Mouse (Mus musculus) liver, embryonic 14.5 days (tissue): ENCODE data around the gene Eif2b4.

Experiments used
- CTCF ChIP-seq: IDR thresholded peaks from 2 replicates; pipeline ENCODE4 v1.5.1; 2016; ENCODE audit warnings: antibody characterized with exemption, low read depth, control low read depth
- EP300 ChIP-seq: IDR thresholded peaks from 2 replicates; pipeline ENCODE4 v1.6.1; 2016; ENCODE audit warnings: antibody characterized with exemption, low read depth

DNA sequence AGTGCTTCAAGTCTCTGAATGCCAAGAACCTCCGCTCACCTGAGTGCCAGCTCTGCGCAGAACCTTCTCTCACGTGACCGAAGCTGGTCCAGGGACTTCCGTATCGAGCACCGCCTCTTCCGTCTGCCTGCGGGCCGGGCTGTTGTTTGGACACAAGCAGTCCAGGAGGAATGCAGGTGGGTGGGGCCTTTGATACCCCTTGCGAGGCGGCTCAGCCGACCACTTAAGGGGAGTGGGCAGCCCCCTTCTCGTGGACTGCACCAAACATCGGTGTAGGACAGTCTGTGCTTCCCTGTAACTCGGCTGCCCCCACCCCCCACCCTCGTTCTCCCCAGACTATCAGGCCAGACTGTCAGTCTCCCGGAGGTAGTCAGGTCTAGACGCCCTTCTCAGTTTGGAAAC is 39.1 kb downstream of the Eif2b4 start, which contains the start of gene Mpv17:
- TF ChIP-seq CTCF (no peak), EP300 (no peak)
